ENCODE assay signal across 12 mouse cellular contexts in genomic region chr15:83758958-83759357, GRCm38 (mm10). TPM values are rescaled to one million over a fixed set of nuclear protein-coding genes. Genes with fewer than 3 reads are reported as not detected.
A peak's percentile ranks its signal among the peaks of the same experiment; 100 is the strongest.
DNase-seq lines count a peak whose midpoint lies in the region; ATAC-seq and TF ChIP-seq lines count a peak whose summit lies in the region.
"Had no signal": no experiment of that assay in that cellular context is flagged by ENCODE, and none has a peak within 500 bp of the region (broad histone marks: within the 10 kb centered on the region; RNA-seq: fewer than 3 reads in every experiment).

No protein-coding gene starts in this region.

- 15% methylated on average over 4 of the region's 4 CpGs for WGBS in forebrain, embryonic 10.5 days
- 8% methylated on average over 4 of the region's 4 CpGs for WGBS in forebrain, embryonic 16.5 days

- peaks cover 23% of the 10 kb centered on the region for H3K4me1 ChIP-seq in forebrain, embryonic 10.5 days
- peaks cover 14% of the 10 kb centered on the region for H3K4me1 ChIP-seq in forebrain, embryonic 16.5 days (replicated peaks; ENCODE audit: control insufficient read depth, insufficient read depth, low read length)
- H3K4me1 ChIP-seq: heart, embryonic 12.5 days; intestine, embryonic 15.5 days; lung, embryonic 15.5 days had no signal

- peaks cover 6% of the 10 kb centered on the region for H3K9me3 ChIP-seq in forebrain, embryonic 10.5 days
- H3K9me3 ChIP-seq in forebrain, embryonic 16.5 days (ENCODE audit: control insufficient read depth, low read length): 0 out of 2 replicates have a peak, but pooled peaks cover 2% of the 10 kb centered on the region
- H3K9me3 ChIP-seq: intestine, embryonic 15.5 days; lung, embryonic 15.5 days had no signal

- H3K27ac ChIP-seq in forebrain, embryonic 10.5 days: peak overlapping the region; percentile 68
- no peak overlapping the region for H3K27ac ChIP-seq in forebrain, embryonic 16.5 days (ENCODE audit: low read length)
- H3K27ac ChIP-seq in layer of hippocampus, adult 2 months: no peak overlapping the region
- H3K27ac ChIP-seq: embryonic facial prominence, embryonic 10.5 days; intestine, embryonic 15.5 days; lung, embryonic 15.5 days had no signal

- no peak overlapping the region for H3K4me3 ChIP-seq in forebrain, embryonic 10.5 days
- no peak overlapping the region for H3K4me3 ChIP-seq in forebrain, embryonic 16.5 days (replicated peaks; ENCODE audit: low read length)
- no peak overlapping the region for H3K4me3 ChIP-seq in layer of hippocampus, adult 2 months
- H3K4me3 ChIP-seq: embryonic facial prominence, embryonic 10.5 days; heart, embryonic 12.5 days; intestine, embryonic 15.5 days; lung, embryonic 15.5 days had no signal

- ATAC-seq in forebrain, embryonic 16.5 days: no peak
- ATAC-seq in CD4-positive, CD25-positive, alpha-beta regulatory T cell, adult 4 months: no peak
- ATAC-seq: intestine, embryonic 15.5 days had no signal

- H3K27me3 ChIP-seq in forebrain, embryonic 10.5 days (ENCODE audit: poor library complexity, severe bottlenecking): peaks cover 35% of the 10 kb centered on the region
- no peaks in the 10 kb centered on the region for H3K27me3 ChIP-seq in forebrain, embryonic 16.5 days (replicated peaks; ENCODE audit: control insufficient read depth, insufficient read depth, low read length)
- H3K27me3 ChIP-seq: lung, embryonic 15.5 days had no signal

- peak; percentile 85 for TF ChIP-seq CTCF in layer of hippocampus, adult 2 months (conservative IDR thresholded peaks at IDR 0.05)

- H3K4me2 ChIP-seq in forebrain, embryonic 16.5 days (ENCODE audit: low read length): no peak overlapping the region
- H3K4me2 ChIP-seq: heart, embryonic 12.5 days; intestine, embryonic 15.5 days; lung, embryonic 15.5 days had no signal

- no peak for DNase-seq in forebrain, embryonic 10.5 days (ENCODE audit: extremely low spot score, low spot score)
- no peak for DNase-seq in layer of hippocampus, adult 2 months (ENCODE audit: low spot score in 2 of 2)
- no peak for DNase-seq in layer of hippocampus, adult 8-10 months (ENCODE audit: low spot score in 2 of 2)
- DNase-seq in 3T3-L1 (ENCODE audit: low read depth, low spot score) (peak; percentile 20), adipocyte (ENCODE audit: low spot score) (peak; percentile 9)
- no peak for DNase-seq in kidney, postnatal 14 days

- H3K36me3 ChIP-seq in forebrain, embryonic 10.5 days (replicated peaks): no peaks in the 10 kb centered on the region
- H3K36me3 ChIP-seq in forebrain, embryonic 16.5 days (ENCODE audit: control insufficient read depth, insufficient read depth): no peaks in the 10 kb centered on the region
- H3K36me3 ChIP-seq: embryonic facial prominence, embryonic 10.5 days; heart, embryonic 12.5 days; intestine, embryonic 15.5 days; lung, embryonic 15.5 days had no signal

- H3K9ac ChIP-seq in forebrain, embryonic 16.5 days (replicated peaks; ENCODE audit: low read depth, low read length): no peak overlapping the region; the same call in 1 of the 2 replicates
- H3K9ac ChIP-seq: heart, embryonic 12.5 days; intestine, embryonic 15.5 days; lung, embryonic 15.5 days had no signal

RNA-seq across cellular contexts. Expression of gene Mpped1, which starts 20.3 kb away (rescaled TPM):
- polyA plus RNA-seq in forebrain, embryonic 10.5 days (2016; fragmentation: Nextera tagmentation; extraction: Ambion mirVana): 33.4 and 35.9 TPM in 2 replicates
- 400 and 477 TPM in 2 replicates for polyA plus RNA-seq in forebrain, embryonic 16.5 days (2015; fragmentation: Nextera tagmentation; extraction: Ambion mirVana)
- total RNA-seq in layer of hippocampus, adult 2 months (2021): 100 to 1,000 TPM; 164 to 170 TPM
- total RNA-seq in layer of hippocampus, adult 8-10 months (2022): 100 to 1,000 TPM; 164 to 204 (median 185) TPM
- polyA plus RNA-seq in CD4-positive, CD25-positive, alpha-beta regulatory T cell, adult 4 months (2017; shearing (Covaris generic)): not detected

RNA-seq across cellular contexts. Expression of gene Scube1, which starts 34.1 kb away (rescaled TPM):
- 58.7 and 68.0 TPM in 2 replicates for polyA plus RNA-seq in forebrain, embryonic 10.5 days (2016; fragmentation: Nextera tagmentation; extraction: Ambion mirVana)
- polyA plus RNA-seq in forebrain, embryonic 16.5 days (2015; fragmentation: Nextera tagmentation; extraction: Ambion mirVana): 21.9 and 23.6 TPM in 2 replicates
- 10 to 100 TPM; 20.4 to 20.9 TPM for total RNA-seq in layer of hippocampus, adult 2 months (2021)
- 10 to 100 TPM; 17.6 to 18.5 (median 18.2) TPM for total RNA-seq in layer of hippocampus, adult 8-10 months (2022)
- polyA plus RNA-seq in CD4-positive, CD25-positive, alpha-beta regulatory T cell, adult 4 months (2017; shearing (Covaris generic)): not detected

Comparison
In these comparisons a context has a peak if more than half of its experiments do, and no peak if none do; other contexts are left out.
1. DNase-seq: peak in 3T3-L1 (single experiment) and adipocyte (single experiment); none in forebrain, embryonic 10.5 days (single experiment), layer of hippocampus, adult 2 months (0 of 2), layer of hippocampus, adult 8-10 months (0 of 2) and kidney, postnatal 14 days (single experiment).
2. RNA of gene Mpped1, which starts 20.3 kb away (polyA plus RNA-seq): 400 to 477 TPM in forebrain, embryonic 16.5 days and 33.4 to 35.9 TPM in forebrain, embryonic 10.5 days; not detected in CD4-positive, CD25-positive, alpha-beta regulatory T cell, adult 4 months; every median in the first group is over 10 times any median in the second.
3. RNA of gene Scube1, which starts 34.1 kb away (polyA plus RNA-seq): 58.7 to 68.0 TPM in forebrain, embryonic 10.5 days and 21.9 to 23.6 TPM in forebrain, embryonic 16.5 days; not detected in CD4-positive, CD25-positive, alpha-beta regulatory T cell, adult 4 months; every median in the first group is over 10 times any median in the second.